15 mouse cellular contexts compared by ENCODE assay signal in genomic region chr7:115903931-115904797, GRCm38 (mm10).
A peak's percentile ranks its signal among the peaks of the same experiment; 100 is the strongest.
DNase-seq lines count a peak whose midpoint lies in the region; ATAC-seq and TF ChIP-seq lines count a peak whose summit lies in the region.
"Had no signal": no experiment of that assay in that cellular context is flagged by ENCODE, and none has a peak within 500 bp of the region (broad histone marks: within the 10 kb centered on the region; RNA-seq: fewer than 3 reads in every experiment).

No protein-coding gene starts in this region.

- no peaks in the 10 kb centered on the region for H3K36me3 ChIP-seq in hindbrain, embryonic 13.5 days
- H3K36me3 ChIP-seq in hindbrain, embryonic 11.5 days (ENCODE audit: control insufficient read depth, insufficient read depth, low read length) = no peaks in the 10 kb centered on the region
- H3K36me3 ChIP-seq in forebrain, postnatal 0 days (ENCODE audit: insufficient read depth) = no peaks in the 10 kb centered on the region
- no peaks in the 10 kb centered on the region for H3K36me3 ChIP-seq in liver, embryonic 16.5 days (ENCODE audit: control insufficient read depth, insufficient read depth)
- H3K36me3 ChIP-seq in neural tube, embryonic 13.5 days = no peaks in the 10 kb centered on the region

- no peak overlapping the region for H3K27ac ChIP-seq in hindbrain, embryonic 13.5 days
- H3K27ac ChIP-seq in hindbrain, embryonic 11.5 days (ENCODE audit: low read depth, low read length) = no peak overlapping the region
- no peak overlapping the region for H3K27ac ChIP-seq in forebrain, postnatal 0 days (ENCODE audit: low read depth, low read length)
- no peak overlapping the region for H3K27ac ChIP-seq in liver, embryonic 16.5 days (ENCODE audit: low read length)
- H3K27ac ChIP-seq in neural tube, embryonic 13.5 days (replicated peaks) = no peak overlapping the region
- H3K27ac ChIP-seq: left cerebral cortex, adult 2 months had no signal

- no peak for TF ChIP-seq CTCF in forebrain, postnatal 0 days (IDR thresholded peaks at IDR 0.05; ENCODE audit: low read depth)

- H3K9ac ChIP-seq in hindbrain, embryonic 13.5 days = no peak overlapping the region
- no peak overlapping the region for H3K9ac ChIP-seq in hindbrain, embryonic 11.5 days (ENCODE audit: low read depth, low read length)
- H3K9ac ChIP-seq in forebrain, postnatal 0 days = no peak overlapping the region
- no peak overlapping the region for H3K9ac ChIP-seq in liver, embryonic 16.5 days (ENCODE audit: low read depth, low read length)
- H3K9ac ChIP-seq in neural tube, embryonic 13.5 days = no peak overlapping the region

- no peaks in the 10 kb centered on the region for H3K9me3 ChIP-seq in hindbrain, embryonic 13.5 days
- H3K9me3 ChIP-seq in hindbrain, embryonic 11.5 days (ENCODE audit: control insufficient read depth, low read length) = no peaks in the 10 kb centered on the region
- no peaks in the 10 kb centered on the region for H3K9me3 ChIP-seq in forebrain, postnatal 0 days (ENCODE audit: low read length)
- H3K9me3 ChIP-seq in liver, embryonic 16.5 days (replicated peaks; ENCODE audit: control insufficient read depth, low read length) = no peaks in the 10 kb centered on the region
- H3K9me3 ChIP-seq in neural tube, embryonic 13.5 days = no peaks in the 10 kb centered on the region

- H3K27me3 ChIP-seq in hindbrain, embryonic 13.5 days = 0 out of 2 replicates have a peak, but pooled peaks cover under 1% of the 10 kb centered on the region
- H3K27me3 ChIP-seq in hindbrain, embryonic 11.5 days (ENCODE audit: control insufficient read depth, insufficient read depth, low read length) = no peaks in the 10 kb centered on the region
- H3K27me3 ChIP-seq in forebrain, postnatal 0 days (ENCODE audit: insufficient read depth, low read length) = peaks cover 3% of the 10 kb centered on the region; the same call in 1 of the 2 replicates
- H3K27me3 ChIP-seq in liver, embryonic 16.5 days (ENCODE audit: control insufficient read depth, insufficient read depth, low read depth, low read length) = no peaks in the 10 kb centered on the region
- peaks cover 2% of the 10 kb centered on the region; the same call in 1 of the 2 replicates for H3K27me3 ChIP-seq in neural tube, embryonic 13.5 days

- ATAC-seq in hindbrain, embryonic 13.5 days (ENCODE audit: low FRiP score) = peak; percentile 28; the same call in 1 of the 2 replicates
- no peak for ATAC-seq in hindbrain, embryonic 11.5 days (ENCODE audit: low FRiP score)
- ATAC-seq in forebrain, postnatal 0 days = no peak
- peak; percentile 70 for ATAC-seq in liver, embryonic 16.5 days (ENCODE audit: low read depth)
- ATAC-seq in neural tube, embryonic 13.5 days (ENCODE audit: low read depth) = peak; percentile 52; the same call in 1 of the 2 replicates
- ATAC-seq: intestine, postnatal 0 days had no signal

- no peak for DNase-seq in hindbrain, embryonic 11.5 days (ENCODE audit: low spot score)
- DNase-seq in forebrain, postnatal 0 days = peak; percentile 29
- no peak for DNase-seq in urinary bladder, postnatal 4 days (ENCODE audit: low spot score in 2 of 2)
- DNase-seq in heart, postnatal 4 days = no peak
- DNase-seq in gastrocnemius, postnatal 4 days (ENCODE audit: low spot score in 2 of 2) = no peak
- DNase-seq: adrenal gland, postnatal 25 days; gastrocnemius, postnatal 36 days; kidney, postnatal 36 days; lung, adult 18-20 months; thymus, adult 18-20 months had no signal

- H3K4me1 ChIP-seq in hindbrain, embryonic 13.5 days (replicated peaks) = peaks cover 17% of the 10 kb centered on the region
- no peaks in the 10 kb centered on the region for H3K4me1 ChIP-seq in hindbrain, embryonic 11.5 days (replicated peaks; ENCODE audit: control insufficient read depth, insufficient read depth, low read length)
- peaks cover 6% of the 10 kb centered on the region; the same call in 1 of the 2 replicates for H3K4me1 ChIP-seq in forebrain, postnatal 0 days (ENCODE audit: insufficient read depth)
- peaks cover 5% of the 10 kb centered on the region; the same call in 1 of the 2 replicates for H3K4me1 ChIP-seq in liver, embryonic 16.5 days (ENCODE audit: control insufficient read depth, low read depth, low read length)
- H3K4me1 ChIP-seq in neural tube, embryonic 13.5 days (replicated peaks) = peaks cover 38% of the 10 kb centered on the region

- H3K4me2 ChIP-seq in hindbrain, embryonic 13.5 days = no peak overlapping the region
- H3K4me2 ChIP-seq in hindbrain, embryonic 11.5 days (replicated peaks; ENCODE audit: low read depth, low read length) = no peak overlapping the region
- peak overlapping the region; percentile 17; the same call in 1 of the 2 replicates for H3K4me2 ChIP-seq in forebrain, postnatal 0 days (ENCODE audit: low read depth)
- 0 out of 2 replicates have a peak overlapping the region, but pooled peaks have one; percentile 6 for H3K4me2 ChIP-seq in liver, embryonic 16.5 days (ENCODE audit: low read depth, low read length)
- peak overlapping the region; percentile 17; the same call in 1 of the 2 replicates for H3K4me2 ChIP-seq in neural tube, embryonic 13.5 days

- no peak overlapping the region for H3K4me3 ChIP-seq in hindbrain, embryonic 13.5 days
- H3K4me3 ChIP-seq in hindbrain, embryonic 11.5 days (ENCODE audit: low read depth, low read length) = no peak overlapping the region
- no peak overlapping the region for H3K4me3 ChIP-seq in forebrain, postnatal 0 days (ENCODE audit: low read depth, low read length)
- no peak overlapping the region for H3K4me3 ChIP-seq in liver, embryonic 16.5 days (ENCODE audit: low read depth, low read length)
- H3K4me3 ChIP-seq in neural tube, embryonic 13.5 days = no peak overlapping the region
- H3K4me3 ChIP-seq: left cerebral cortex, adult 2 months had no signal

- 52% methylated on average over 5 of the region's 5 CpGs for WGBS in hindbrain, embryonic 13.5 days
- whole genome bisulfite sequencing in hindbrain, embryonic 11.5 days = 65% methylated on average over 5 of the region's 5 CpGs
- WGBS in forebrain, postnatal 0 days = 38% methylated on average over 5 of the region's 5 CpGs
- 32% methylated on average over 5 of the region's 5 CpGs for whole genome bisulfite sequencing in liver, embryonic 16.5 days (ENCODE audit: insufficient replicate concordance)
- 47% methylated on average over 5 of the region's 5 CpGs for WGBS in neural tube, embryonic 13.5 days

Comparison
In these comparisons a context has a peak if more than half of its experiments do, and no peak if none do; other contexts are left out.
1. ATAC-seq: peak in hindbrain, embryonic 13.5 days (single experiment), liver, embryonic 16.5 days (single experiment) and neural tube, embryonic 13.5 days (single experiment); none in hindbrain, embryonic 11.5 days (single experiment) and forebrain, postnatal 0 days (single experiment).
2. H3K4me2 ChIP-seq: peak in forebrain, postnatal 0 days (single experiment), liver, embryonic 16.5 days (single experiment) and neural tube, embryonic 13.5 days (single experiment); none in hindbrain, embryonic 13.5 days (single experiment) and hindbrain, embryonic 11.5 days (single experiment).